Mouse (Mus musculus) thymus, adult 2 months (tissue): ENCODE results near the gene A4gnt. TPM values are rescaled to one million over a fixed set of nuclear protein-coding genes. Genes with fewer than 3 reads are reported as not detected.
"Not testable (repeated sequence)": the region's sequence is repeated elsewhere in the genome, so short reads cannot be mapped to it uniquely, and the experiment has no call there.

Experiments used
- DNase-seq: peaks from one replicate; pipeline ENCODE4 v3.0.0; 2021
- H3K27ac ChIP-seq: fragments of 200-500 bp; 2 replicates; pipeline ENCODE4 v1.5.1; 2012; ENCODE audit warnings: low read length, control low read depth; ENCODE audit not compliant: control insufficient read depth, insufficient read depth
- H3K27me3 ChIP-seq: fragments of 200-500 bp; 2 replicates; pipeline ENCODE4 v1.6.1; 2012; ENCODE audit warnings: mild to moderate bottlenecking, low read length, moderate library complexity, mixed read lengths; ENCODE audit not compliant: control insufficient read depth, insufficient read depth
- H3K36me3 ChIP-seq: fragments of 200-500 bp; 2 replicates; pipeline ENCODE4 v1.6.1; 2012; ENCODE audit warnings: mild to moderate bottlenecking, low read length, moderate library complexity; ENCODE audit not compliant: control insufficient read depth, insufficient read depth
- H3K4me1 ChIP-seq: fragments of 200-500 bp; replicated peaks from 2 replicates; pipeline ENCODE4 v1.6.1; 2012; ENCODE audit warnings: low read length; ENCODE audit not compliant: control insufficient read depth, insufficient read depth
- H3K4me3 ChIP-seq: fragments of 200-500 bp; 2 replicates; pipeline ENCODE4 v1.5.1; 2012; ENCODE audit warnings: mild to moderate bottlenecking, low read length, control low read depth, moderate library complexity; ENCODE audit not compliant: control insufficient read depth, insufficient read depth
- CTCF ChIP-seq: fragments of 200-500 bp; IDR thresholded peaks from 2 replicates; pipeline ENCODE4 v1.5.1; 2012; ENCODE audit warnings: mild to moderate bottlenecking, control low read depth, low read length, moderate library complexity, borderline replicate concordance; ENCODE audit not compliant: control insufficient read depth, poor library complexity, insufficient read depth; ENCODE audit errors: extremely low read depth
- POLR2A ChIP-seq: fragments of 200-500 bp; IDR thresholded peaks from 2 replicates; pipeline ENCODE4 v1.6.1; 2012; ENCODE audit warnings: mild to moderate bottlenecking, low read length, control low read depth, moderate library complexity; ENCODE audit not compliant: control insufficient read depth, poor library complexity, insufficient read depth; ENCODE audit errors: extremely low read depth
- WGBS: fragments of 180-500 bp; shearing (Covaris S2); methylation state at CpG from one replicate; pipeline ENCODE4 v1.1.7; 2018; 5-methylcytosine and 5-hydroxymethylcytosine counted together
- polyA plus RNA-seq: library from polyadenylated mRNA; depleted of rRNA; stranded (reverse); fragments of >200 nt; gene quantifications from 2 replicates; pipeline ENCODE4 v1.2.3, GENCODE M21; 2012

A4gnt gene
- polyA plus RNA-seq, 1 experiment, result 0.11 TPM

DNA sequence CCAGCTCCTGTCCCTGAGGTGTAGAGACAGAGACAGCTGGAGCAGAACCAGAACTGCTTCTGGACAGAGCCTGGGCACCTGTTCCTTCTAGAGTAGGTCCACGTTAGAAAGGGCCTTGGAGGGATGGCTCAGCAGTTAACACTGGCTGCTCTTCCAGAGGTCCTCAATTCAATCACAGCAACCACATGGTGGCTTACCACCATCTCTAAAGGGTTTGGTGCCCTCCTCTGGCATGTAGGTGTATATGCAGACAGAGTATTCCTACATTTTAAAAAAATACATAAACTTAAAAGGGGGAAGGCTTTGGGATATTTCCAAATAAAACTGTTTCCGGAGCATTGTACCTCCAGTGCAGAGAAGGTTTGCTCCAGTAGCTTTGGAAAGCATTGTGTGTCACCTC is 31.6 kb upstream of the A4gnt start:
- H3K27ac ChIP-seq, result no peak overlapping the region
- no peak overlapping the region for H3K4me3 ChIP-seq
- WGBS, result 64% methylated on average over 2 of the region's 2 CpGs
- no peak for TF ChIP-seq POLR2A
- no peak for TF ChIP-seq CTCF
- H3K27me3 ChIP-seq, result no peaks in the 10 kb centered on the region
- H3K4me1 ChIP-seq, result no peaks in the 10 kb centered on the region
- H3K36me3 ChIP-seq, result peaks cover 30% of the 10 kb centered on the region
- DNase-seq, result peak; percentile 26

DNA sequence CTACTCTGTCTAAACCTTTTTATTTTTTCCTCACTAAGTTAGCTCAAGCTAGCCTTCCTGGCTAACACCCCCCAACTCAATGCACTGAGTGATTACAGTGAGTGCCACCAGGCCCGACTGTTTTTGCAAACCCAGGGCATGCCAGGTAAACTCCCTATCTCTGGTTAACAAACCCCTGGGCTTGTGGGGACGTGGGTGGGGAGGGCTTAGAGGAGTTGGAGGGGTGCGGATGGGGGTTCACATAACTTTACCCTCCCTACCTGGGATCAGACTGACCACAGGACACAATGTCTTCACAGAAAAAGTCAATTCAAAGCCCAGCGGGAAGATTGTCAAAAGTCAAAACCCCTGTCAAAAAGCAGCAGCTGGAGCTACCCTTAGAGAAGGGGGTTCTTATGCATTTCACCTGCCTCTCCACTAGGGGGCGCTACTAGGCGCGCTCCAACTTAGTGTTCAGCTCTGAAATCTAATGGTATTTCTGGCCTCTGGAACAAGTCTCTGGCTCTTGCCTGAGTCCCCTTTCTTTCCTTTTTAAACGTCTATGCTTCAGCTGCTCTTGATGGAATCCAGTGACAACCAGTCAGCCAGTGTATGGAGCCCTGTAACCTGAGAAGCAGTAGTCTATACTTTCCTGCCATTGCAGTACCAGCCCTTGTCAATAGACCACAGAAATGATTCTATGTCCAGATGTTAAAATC is 24.6 kb upstream of the A4gnt start:
- TF ChIP-seq POLR2A (no peak), CTCF (no peak)
- H3K36me3 ChIP-seq, result peaks cover 19% of the 10 kb centered on the region
- H3K4me1 ChIP-seq, result no peaks in the 10 kb centered on the region
- H3K27me3 ChIP-seq, result no peaks in the 10 kb centered on the region
- no peak overlapping the region for H3K4me3 ChIP-seq
- no peak overlapping the region for H3K27ac ChIP-seq
- peak; percentile 56 for DNase-seq
- 37% methylated on average over 8 of the region's 8 CpGs for WGBS

GRCm38 (mm10) chr9:99591144-99591543 is 21.2 kb upstream of the A4gnt start:
- H3K4me3 ChIP-seq, result no peak overlapping the region
- no peak overlapping the region for H3K27ac ChIP-seq
- H3K4me1 ChIP-seq, result no peaks in the 10 kb centered on the region
- no peaks in the 10 kb centered on the region for H3K27me3 ChIP-seq
- WGBS, result 28% methylated on average over 8 of the region's 8 CpGs
- no peak for DNase-seq
- no peak for TF ChIP-seq POLR2A
- TF ChIP-seq CTCF, result no peak
- no peaks in the 10 kb centered on the region for H3K36me3 ChIP-seq

DNA sequence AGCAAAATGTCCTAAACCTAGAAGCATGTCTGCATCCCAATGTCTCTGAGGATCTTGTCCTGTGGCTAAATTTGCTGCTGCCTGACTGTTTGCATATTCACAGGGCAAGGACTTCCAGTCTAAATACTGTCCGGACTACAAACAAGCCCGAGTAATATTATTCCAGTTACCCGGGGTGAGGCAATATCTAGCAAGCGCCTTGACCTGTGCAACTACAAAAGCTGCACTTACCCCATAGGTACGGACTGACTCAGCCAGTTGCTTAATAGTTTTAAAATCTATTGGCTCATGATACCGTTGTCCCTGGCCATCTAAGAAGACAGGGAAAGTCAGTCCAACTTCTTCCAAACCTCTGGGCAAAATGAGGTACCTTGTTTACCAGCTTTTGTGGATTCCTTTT is 13.2 kb upstream of the A4gnt start:
- 96% methylated on average over 6 of the region's 6 CpGs for WGBS
- not testable (repeated sequence) for H3K36me3 ChIP-seq, H3K4me3 ChIP-seq, DNase-seq, H3K4me1 ChIP-seq, H3K27me3 ChIP-seq, H3K27ac ChIP-seq

GRCm38 (mm10) chr9:99603566-99603965 is 8.7 kb upstream of the A4gnt start:
- Histone ChIP-seq H3K27ac (no peak overlapping the region), H3K36me3 (no peaks in the 10 kb centered on the region), H3K4me1 (no peaks in the 10 kb centered on the region), H3K27me3 (no peaks in the 10 kb centered on the region), H3K4me3 (no peak overlapping the region)
- WGBS, result 82% methylated on average over 2 of the region's 2 CpGs
- no peak for TF ChIP-seq POLR2A
- TF ChIP-seq CTCF, result no peak
- DNase-seq, result no peak

- TF ChIP-seq CTCF (no peak), POLR2A (no peak)
- 93% methylated on average over 8 of the region's 8 CpGs for WGBS
- Histone ChIP-seq H3K4me3 (no peak overlapping the region), H3K27me3 (no peaks in the 10 kb centered on the region), H3K4me1 (no peaks in the 10 kb centered on the region), H3K36me3 (no peaks in the 10 kb centered on the region), H3K27ac (no peak overlapping the region)
- DNase-seq, result no peak
Measured at GRCm38 (mm10) chr9:99619688-99620087, 7.4 kb downstream of the A4gnt start.

DNA sequence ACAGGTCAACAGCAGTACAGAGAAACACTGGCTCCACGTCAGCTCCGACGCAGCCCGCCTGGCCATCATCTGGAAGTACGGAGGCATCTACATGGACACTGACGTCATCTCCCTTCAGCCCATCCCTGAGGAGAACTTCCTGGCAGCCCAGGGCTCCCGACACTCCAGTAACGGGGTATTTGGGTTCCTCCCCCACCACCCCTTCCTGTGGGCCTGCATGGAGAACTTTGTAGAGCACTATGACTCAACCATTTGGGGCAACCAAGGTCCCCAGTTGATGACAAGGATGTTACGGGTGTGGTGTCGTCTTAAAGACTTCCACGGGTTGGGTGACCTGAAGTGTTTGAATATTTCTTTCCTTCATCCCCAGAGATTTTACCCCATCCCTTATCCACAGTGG is 7.9 kb downstream of the A4gnt start:
- Histone ChIP-seq H3K27ac (no peak overlapping the region), H3K4me3 (no peak overlapping the region), H3K27me3 (no peaks in the 10 kb centered on the region), H3K4me1 (no peaks in the 10 kb centered on the region), H3K36me3 (no peaks in the 10 kb centered on the region)
- WGBS, result 93% methylated on average over 11 of the region's 11 CpGs
- TF ChIP-seq CTCF (no peak), POLR2A (no peak)
- no peak for DNase-seq
